Mouse (Mus musculus): ENCODE data around the gene Tmtc2.

DNA sequence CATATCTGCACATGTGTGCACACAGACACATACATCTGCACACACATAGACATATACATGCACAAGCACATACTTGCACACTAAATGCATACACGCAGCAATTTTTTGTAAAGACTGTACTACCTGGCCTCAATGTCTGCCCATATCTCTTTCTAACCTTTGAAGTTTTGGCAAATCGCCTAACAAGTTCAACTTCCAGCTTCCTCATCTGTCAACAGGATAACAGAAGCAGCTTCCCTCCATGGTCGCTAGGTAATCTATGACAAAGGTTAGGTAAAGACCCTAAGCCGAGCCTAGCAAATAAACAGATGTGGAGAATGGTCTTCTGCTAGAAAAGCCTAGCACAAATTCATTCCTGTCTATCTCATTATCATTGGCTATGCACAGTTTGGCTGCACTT is 37.3 kb downstream of the Tmtc2 start:
- TF ChIP-seq CTCF (conservative IDR thresholded peaks at IDR 0.05; ENCODE audit: low read length): no peak
- no peak for TF ChIP-seq POU5F1 (IDR thresholded peaks at IDR 0.05; ENCODE audit: borderline replicate concordance, low read length)
- no peak for TF ChIP-seq NANOG (IDR thresholded peaks at IDR 0.05; ENCODE audit: borderline replicate concordance, low read length)
